Mouse (Mus musculus): ENCODE measurements around the gene Sept9.

- no peak for TF ChIP-seq POLR2A (IDR thresholded peaks at IDR 0.05; ENCODE audit: borderline replicate concordance, extremely low read depth, low read depth, low read length)
- TF ChIP-seq CTCF (IDR thresholded peaks at IDR 0.05; ENCODE audit: insufficient read depth, low read length), result no peak
Observed at GRCm38 (mm10) chr11:117325468-117326139, 126.1 kb downstream of the Sept9 start.

Measured in lung, adult 2 months (tissue).